Mouse (Mus musculus): Measurements from ENCODE around the gene Ak7.

DNA sequence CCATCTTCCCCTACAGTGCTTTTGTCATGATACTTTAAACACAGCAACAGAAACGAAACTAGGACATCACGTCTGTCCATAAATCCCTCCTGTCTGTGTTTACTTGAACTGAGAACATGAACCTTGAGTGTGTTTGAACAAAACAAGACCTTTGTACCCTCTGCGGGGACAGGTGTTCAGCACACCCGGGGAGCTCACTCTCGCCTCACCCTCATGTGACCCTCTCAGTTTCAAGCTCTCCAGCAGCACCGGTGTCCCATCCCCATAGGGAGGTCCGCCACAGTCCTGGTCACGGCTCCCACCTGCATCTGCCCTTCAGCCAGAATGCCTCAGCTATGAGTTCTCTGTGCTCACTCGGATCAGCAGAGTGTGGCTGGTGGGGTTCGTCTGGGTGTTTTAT is 48.0 kb downstream of the Ak7 start:
- TF ChIP-seq CTCF (IDR thresholded peaks at IDR 0.05; ENCODE audit: low read depth) (no peak), EP300 (IDR thresholded peaks at IDR 0.05; ENCODE audit: low read depth) (no peak)

Data from liver, embryonic 14.5 days (tissue).